Mouse (Mus musculus) bone marrow, adult 2 months (tissue): ENCODE data around the gene Abca7. TPM values are rescaled to one million over a fixed set of nuclear protein-coding genes. Genes with fewer than 3 reads are reported as not detected.
A peak's percentile ranks its signal among the peaks of the same experiment; 100 is the strongest.

Experiments used
- H3K27ac ChIP-seq: fragments of 200-500 bp; 2 replicates; pipeline ENCODE4 v1.5.1; 2012; ENCODE audit warnings: low read depth, mild to moderate bottlenecking, control low read depth, inconsistent platforms, low read length; ENCODE audit not compliant: control insufficient read depth, poor library complexity, insufficient read depth
- H3K4me1 ChIP-seq: fragments of 200-500 bp; 2 replicates; pipeline ENCODE4 v1.6.1; 2011; ENCODE audit warnings: low read length; ENCODE audit not compliant: control insufficient read depth, insufficient read depth
- H3K4me3 ChIP-seq: fragments of 200-500 bp; replicated peaks from 2 replicates; pipeline ENCODE3; 2011; ENCODE audit warnings: mild to moderate bottlenecking, low read depth, low read length, control low read depth; ENCODE audit not compliant: control insufficient read depth
- CTCF ChIP-seq: fragments of 200-500 bp; IDR thresholded peaks from 2 replicates; pipeline ENCODE4 v1.5.1; 2011; ENCODE audit warnings: low read length, control low read depth; ENCODE audit not compliant: control insufficient read depth, insufficient read depth
- POLR2A ChIP-seq: fragments of 200-500 bp; IDR thresholded peaks from 2 replicates; pipeline ENCODE4 v1.6.1; 2011; ENCODE audit warnings: low read depth, mild to moderate bottlenecking, control low read depth, low read length, borderline replicate concordance; ENCODE audit not compliant: control insufficient read depth
- WGBS: fragments of 180-500 bp; shearing (Covaris S2); methylation state at CpG from one replicate; pipeline ENCODE4 v1.1.7; 2018; 5-methylcytosine and 5-hydroxymethylcytosine counted together
- polyA plus RNA-seq: library from polyadenylated mRNA; stranded (reverse); fragments of >200 nt; gene quantifications from 2 replicates; pipeline ENCODE4 v1.2.4, GENCODE M21; 2011; ENCODE audit warnings: low replicate concordance; ENCODE audit not compliant: missing spikeins, insufficient read depth, insufficient read length

The Abca7 gene
- 54.3 and 96.9 TPM in 2 replicates for polyA plus RNA-seq

DNA sequence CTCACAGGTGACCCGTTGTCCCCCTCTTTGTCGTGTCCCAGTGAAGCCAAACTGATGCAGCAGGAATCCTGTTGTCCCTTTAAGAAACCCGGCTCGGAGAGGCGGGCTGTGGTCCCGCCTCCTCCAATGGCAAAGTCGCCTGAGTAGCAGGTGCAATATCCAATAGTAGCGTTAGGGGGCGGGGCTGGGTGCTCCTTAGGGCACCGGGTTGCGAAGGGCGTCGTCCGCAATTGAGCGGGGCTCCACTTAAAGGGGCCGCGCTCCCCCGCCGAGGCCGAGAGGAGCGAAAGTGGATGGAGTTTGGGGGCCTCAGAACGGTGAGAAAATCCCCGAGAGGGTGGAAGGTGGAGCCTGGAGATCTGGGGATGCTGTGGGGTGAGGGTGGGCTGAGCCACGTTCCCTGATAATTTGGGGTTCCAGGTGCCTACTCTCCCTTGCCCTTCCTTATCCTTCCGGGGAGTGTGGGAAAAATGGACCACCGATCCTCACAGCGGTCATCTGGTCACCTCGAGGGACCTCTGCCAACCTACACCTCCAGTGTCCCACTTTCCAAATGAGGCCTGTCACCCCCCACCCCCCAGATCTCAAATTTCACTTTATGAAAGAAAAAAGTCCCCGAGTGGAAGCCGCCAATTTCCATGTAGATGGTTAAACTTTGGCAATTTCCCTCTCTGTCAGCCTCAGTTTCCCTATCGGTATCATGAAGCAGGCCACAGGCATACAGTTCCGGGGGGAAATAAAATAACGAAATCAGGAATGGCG lies at the start of gene Abca7:
Gene Abca7 (plus strand): TSS at position 223 of the 762 bp plus-strand sequence.
- peak within 1 kb of the TSS; percentile 88 for H3K27ac ChIP-seq
- TF ChIP-seq CTCF (no peak), POLR2A (peak; percentile 73; the same call in 1 of the 2 replicates)
- H3K4me3 ChIP-seq, result peak within 1 kb of the TSS; percentile 82
- H3K4me1 ChIP-seq, result peaks cover 2% of the 10 kb centered on the region
- under 1% methylated on average over 34 of the region's 34 CpGs for WGBS

DNA sequence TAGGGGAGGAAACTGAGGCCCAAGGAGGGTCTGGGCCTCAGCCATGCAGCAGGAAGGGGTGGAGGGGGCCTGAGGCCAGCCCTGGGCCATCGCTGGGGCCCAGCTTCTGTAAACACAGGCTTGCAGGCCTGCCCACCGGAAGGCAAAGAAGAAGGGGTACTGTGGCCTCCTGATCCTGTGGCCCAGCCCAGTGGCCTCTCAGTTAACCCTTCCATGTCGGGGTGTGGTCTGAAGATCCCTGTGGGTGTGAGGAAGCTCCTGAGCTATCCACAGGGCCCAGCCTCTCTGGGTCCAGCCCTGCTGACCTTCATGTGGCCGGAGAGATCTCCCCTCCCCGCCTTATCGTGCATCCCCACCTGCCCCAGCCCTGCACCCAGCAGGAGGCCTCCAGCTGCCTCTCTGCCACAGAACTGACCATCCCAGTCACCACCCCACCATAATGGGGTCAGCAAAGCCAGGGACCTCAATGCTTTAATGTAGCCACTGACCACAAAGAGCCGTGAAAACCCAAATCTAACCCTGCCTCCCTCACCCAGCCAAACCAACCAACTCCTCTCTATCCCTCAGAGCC lies 49.5 kb upstream of the Abca7 start:
- Histone ChIP-seq H3K27ac (peak overlapping the region; percentile 21), H3K4me1 (peaks cover 5% of the 10 kb centered on the region), H3K4me3 (no peak overlapping the region)
- TF ChIP-seq POLR2A (0 out of 2 replicates have a peak, but pooled peaks have one; percentile 7), CTCF (no peak)
- 46% methylated on average over 7 of the region's 7 CpGs for WGBS

DNA sequence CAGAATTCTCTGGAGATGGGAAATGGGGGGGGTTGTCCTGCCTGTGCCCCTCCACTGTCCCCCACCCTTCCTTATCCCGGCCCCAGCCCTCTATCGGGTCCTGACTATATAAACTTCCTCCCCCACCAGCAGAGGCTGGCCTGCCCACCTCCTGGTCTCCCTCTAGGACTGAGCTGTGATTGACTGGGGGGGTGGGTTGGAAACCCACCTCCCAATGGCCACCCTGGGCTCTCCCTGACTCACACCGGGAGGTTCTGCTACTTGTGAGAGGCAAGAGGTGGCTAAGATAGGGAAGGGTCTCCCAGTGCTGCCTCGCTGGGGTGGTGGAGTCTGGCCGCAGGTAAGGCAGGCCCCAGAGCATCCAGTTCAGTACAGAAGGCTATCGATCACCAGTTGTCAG lies 48.8 kb upstream of the Abca7 start:
- H3K4me3 ChIP-seq, result no peak overlapping the region
- 79% methylated on average over 6 of the region's 6 CpGs for WGBS
- H3K27ac ChIP-seq, result no peak overlapping the region
- H3K4me1 ChIP-seq, result peaks cover 5% of the 10 kb centered on the region
- TF ChIP-seq CTCF (no peak), POLR2A (no peak)

DNA sequence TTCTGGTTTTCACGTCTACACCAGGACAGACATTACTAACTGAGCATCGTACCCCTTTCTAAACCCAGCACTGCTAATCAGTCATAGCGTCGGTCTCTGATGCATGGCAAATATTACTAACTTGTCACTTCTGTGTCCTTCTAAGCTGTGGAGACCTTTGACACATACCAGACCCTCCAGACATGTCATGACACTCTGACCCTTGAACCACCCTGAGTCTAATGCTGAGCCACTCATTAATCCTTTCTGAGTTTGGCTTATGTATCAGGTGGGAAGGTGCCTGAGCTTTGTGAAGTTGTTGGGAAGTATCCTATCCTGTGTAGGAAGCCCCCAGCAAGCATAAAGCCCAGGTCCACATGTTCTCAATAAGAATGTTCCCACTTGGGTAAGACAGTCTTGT lies 46.4 kb upstream of the Abca7 start:
- peaks cover 3% of the 10 kb centered on the region for H3K4me1 ChIP-seq
- WGBS, result 93% methylated on average over 4 of the region's 4 CpGs
- H3K27ac ChIP-seq, result no peak overlapping the region
- H3K4me3 ChIP-seq, result no peak overlapping the region
- TF ChIP-seq CTCF, result no peak
- no peak for TF ChIP-seq POLR2A

DNA sequence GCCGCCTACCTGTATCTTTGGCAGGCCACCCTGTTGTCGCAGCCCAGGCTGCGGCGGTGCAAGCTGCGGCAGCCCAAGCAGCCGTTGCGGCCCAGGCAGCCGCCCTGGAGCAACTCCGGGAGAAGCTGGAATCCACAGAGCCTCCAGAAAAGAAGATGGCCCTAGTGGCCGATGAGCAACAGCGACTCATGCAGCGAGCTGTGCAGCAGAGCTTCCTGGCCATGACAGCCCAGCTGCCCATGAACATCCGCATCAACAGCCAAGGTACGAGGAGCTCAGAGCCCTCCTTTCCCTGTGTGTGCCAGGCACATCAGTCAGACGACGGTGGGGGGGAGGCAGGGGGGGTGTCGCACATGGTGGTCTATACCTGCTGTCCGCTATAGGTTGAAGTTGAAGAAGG lies 45.6 kb upstream of the Abca7 start:
- peaks cover 2% of the 10 kb centered on the region; the same call in 1 of the 2 replicates for H3K4me1 ChIP-seq
- TF ChIP-seq CTCF (no peak), POLR2A (no peak)
- H3K27ac ChIP-seq, result no peak overlapping the region
- 86% methylated on average over 18 of the region's 18 CpGs for WGBS
- H3K4me3 ChIP-seq, result no peak overlapping the region

DNA sequence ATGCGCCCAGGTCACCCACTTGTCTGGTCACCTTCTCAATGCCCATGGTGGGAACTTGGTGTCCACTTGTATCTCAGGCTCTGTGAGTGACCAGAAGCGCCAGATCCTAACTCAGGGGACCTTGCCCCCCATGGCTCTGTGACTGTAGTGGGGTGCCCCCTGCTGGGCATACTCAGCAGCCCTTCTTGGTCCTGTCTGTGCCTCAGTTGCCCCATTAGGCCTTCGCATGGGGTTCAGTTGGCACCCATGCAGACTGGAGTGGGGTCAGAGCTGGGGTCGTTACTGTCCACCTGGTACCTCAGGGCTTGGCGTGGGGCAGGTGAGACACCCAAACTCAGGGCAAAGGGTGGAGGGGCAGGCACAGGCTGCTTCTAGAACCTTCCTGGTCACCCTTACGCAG lies 42.3 kb upstream of the Abca7 start:
- no peak overlapping the region for H3K27ac ChIP-seq
- peaks cover 3% of the 10 kb centered on the region; the same call in 1 of the 2 replicates for H3K4me1 ChIP-seq

DNA sequence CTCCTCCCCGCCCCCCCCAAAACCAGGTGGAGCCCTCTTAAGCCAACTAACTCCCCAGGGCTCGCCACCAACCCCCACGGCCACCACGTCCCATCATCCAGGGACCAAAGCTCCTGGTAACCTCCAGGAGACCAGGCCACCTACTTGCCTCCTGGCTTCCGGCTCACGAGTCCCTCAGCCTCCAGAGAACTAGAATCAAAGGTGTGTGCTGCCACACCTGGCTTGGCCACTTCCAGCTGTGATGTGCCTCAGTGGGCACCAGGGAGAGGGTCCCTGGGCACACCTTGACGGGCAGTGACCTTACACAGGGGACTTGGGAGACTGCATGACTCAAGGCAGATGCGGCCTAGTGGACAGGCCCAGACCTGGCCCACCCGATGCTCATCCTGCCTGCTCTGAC lies 40.6 kb upstream of the Abca7 start:
- Histone ChIP-seq H3K4me1 (peaks cover 5% of the 10 kb centered on the region), H3K27ac (no peak overlapping the region), H3K4me3 (no peak overlapping the region)
- WGBS, result 86% methylated on average over 9 of the region's 9 CpGs
- TF ChIP-seq POLR2A (no peak), CTCF (no peak)

More for the DNA sequence above, 42.3 kb upstream of the Abca7 start:
- no peak overlapping the region for H3K4me3 ChIP-seq
- WGBS, result 75% methylated on average over 6 of the region's 6 CpGs
- TF ChIP-seq POLR2A (no peak), CTCF (peak; percentile 76)

DNA sequence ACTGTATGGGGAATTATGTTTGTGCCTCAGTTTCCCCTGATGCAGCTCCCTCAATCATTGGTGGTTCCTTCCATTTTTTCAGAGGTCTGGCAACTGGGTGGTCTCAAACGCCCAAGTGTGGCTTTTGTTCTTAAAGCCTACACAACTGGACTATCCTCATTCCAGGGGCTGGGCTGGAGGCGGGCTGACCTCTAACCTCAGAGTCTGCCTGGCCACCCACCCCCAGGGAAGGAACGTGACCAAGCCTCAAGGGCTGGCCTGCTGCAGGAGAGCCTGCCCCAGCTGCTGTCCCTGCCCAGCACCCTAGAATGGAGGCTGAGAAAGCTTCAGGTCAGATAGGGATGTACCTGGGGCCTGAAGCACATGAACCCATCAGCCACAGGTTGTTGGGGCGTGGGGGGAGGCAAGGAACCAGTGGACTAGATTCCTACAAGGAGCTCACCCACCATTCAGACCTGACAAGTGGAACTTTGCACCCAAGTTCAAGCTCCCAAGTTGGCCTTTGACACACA lies 39.6 kb upstream of the Abca7 start:
- WGBS, result 69% methylated on average over 4 of the region's 4 CpGs
- Histone ChIP-seq H3K4me3 (no peak overlapping the region), H3K4me1 (peaks cover 5% of the 10 kb centered on the region), H3K27ac (no peak overlapping the region)
- no peak for TF ChIP-seq CTCF
- TF ChIP-seq POLR2A, result no peak
